Mouse (Mus musculus) liver, embryonic 14.5 days (tissue): ENCODE measurements around the gene Rabgap1l. TPM values are rescaled to one million over a fixed set of nuclear protein-coding genes. Genes with fewer than 3 reads are reported as not detected.

Experiments used
- ATAC-seq: fragments of 200-750 bp; cut with Nextera tagmentation; 2 replicates; pipeline ENCODE4 v1.8.0; 2017; ENCODE audit warnings: moderate number of reproducible peaks, mild to moderate bottlenecking, moderate library complexity; ENCODE audit not compliant: insufficient read depth
- DNase-seq, 3 experiments: peaks; one replicate each; pipeline ENCODE4 v3.0.0-alpha.2; 2012 to 2013; ENCODE audit warnings: low read depth in 3 of 3, low spot score in 3 of 3
- H3K27ac ChIP-seq: fragments of 300-500 bp; sonication (generic); 2 replicates; pipeline ENCODE4 v1.5.1; 2014; ENCODE audit warnings: moderate library complexity, mild to moderate bottlenecking, control low read depth, inconsistent platforms
- H3K27me3 ChIP-seq: fragments of 300-500 bp; sonication (generic); 2 replicates; pipeline ENCODE4 v1.6.1; 2014; ENCODE audit warnings: mild to moderate bottlenecking, low read length, moderate library complexity; ENCODE audit not compliant: control insufficient read depth, insufficient read depth
- H3K36me3 ChIP-seq: fragments of 300-500 bp; sonication (generic); replicated peaks from 2 replicates; pipeline ENCODE4 v1.6.1; 2014; ENCODE audit warnings: low read depth; ENCODE audit not compliant: control insufficient read depth, insufficient read depth
- H3K4me1 ChIP-seq, 2 experiments: fragments of 200-500 bp in 1 of 2; fragments of 300-500 bp in 1 of 2; sonication (generic) in 1 of 2; replicated peaks; 2 replicates each; pipeline ENCODE4 v1.6.1; 2012 to 2014; ENCODE audit warnings: antibody characterized with exemption in 1 of 2, inconsistent platforms in 1 of 2, low read length in 1 of 2; ENCODE audit not compliant: control insufficient read depth in 2 of 2, insufficient read depth in 2 of 2
- H3K4me2 ChIP-seq: fragments of 300-500 bp; sonication (generic); 2 replicates; pipeline ENCODE4 v1.6.1; 2014; ENCODE audit warnings: low read depth, mild to moderate bottlenecking, control low read depth, moderate library complexity
- H3K4me3 ChIP-seq, 2 experiments: fragments of 200-500 bp in 1 of 2; fragments of 300-500 bp in 1 of 2; sonication (generic) in 1 of 2; 2 replicates each; pipeline ENCODE4 v1.5.1; 2012 to 2014; ENCODE audit warnings: low read depth in 2 of 2, low read length in 2 of 2, mild to moderate bottlenecking in 2 of 2, control low read depth in 1 of 2, inconsistent platforms in 1 of 2, moderate library complexity in 1 of 2; ENCODE audit not compliant: insufficient read depth in 1 of 2
- H3K9ac ChIP-seq: fragments of 300-500 bp; sonication (generic); replicated peaks from 2 replicates; pipeline ENCODE4 v1.6.1; 2014; ENCODE audit warnings: mild to moderate bottlenecking, control low read depth, moderate library complexity
- H3K9me3 ChIP-seq: fragments of 300-500 bp; sonication (generic); 2 replicates; pipeline ENCODE4 v1.6.1; 2016; ENCODE audit warnings: low read length, mixed read lengths; ENCODE audit not compliant: control insufficient read depth
- CTCF ChIP-seq: IDR thresholded peaks from 2 replicates; pipeline ENCODE4 v1.5.1; 2016; ENCODE audit warnings: antibody characterized with exemption, low read depth, control low read depth
- EP300 ChIP-seq: IDR thresholded peaks from 2 replicates; pipeline ENCODE4 v1.6.1; 2016; ENCODE audit warnings: antibody characterized with exemption, low read depth
- WGBS: fragments of 180-500 bp; shearing (Covaris S2); extraction: QIAGEN DNeasy Blood & Tissue Kit; methylation state at CpG from one replicate; pipeline ENCODE4 v1.1.7; 2014; ENCODE audit not compliant: insufficient replicate concordance; 5-methylcytosine and 5-hydroxymethylcytosine counted together
- polyA plus RNA-seq, 2 experiments: library from polyadenylated mRNA; depleted of rRNA in 1 of 2; stranded (reverse) in 1 of 2; unstranded in 1 of 2; fragments of >200 nt; fragmentation: Nextera tagmentation in 1 of 2; extraction: Ambion mirVana in 1 of 2; gene quantifications; 2 replicates each; pipeline versions ENCODE4 v1.2.1 to v1.2.3; 2012 to 2014

Rabgap1l gene
- polyA plus RNA-seq, 2 experiments, result 18.7 to 27.5 TPM

DNA sequence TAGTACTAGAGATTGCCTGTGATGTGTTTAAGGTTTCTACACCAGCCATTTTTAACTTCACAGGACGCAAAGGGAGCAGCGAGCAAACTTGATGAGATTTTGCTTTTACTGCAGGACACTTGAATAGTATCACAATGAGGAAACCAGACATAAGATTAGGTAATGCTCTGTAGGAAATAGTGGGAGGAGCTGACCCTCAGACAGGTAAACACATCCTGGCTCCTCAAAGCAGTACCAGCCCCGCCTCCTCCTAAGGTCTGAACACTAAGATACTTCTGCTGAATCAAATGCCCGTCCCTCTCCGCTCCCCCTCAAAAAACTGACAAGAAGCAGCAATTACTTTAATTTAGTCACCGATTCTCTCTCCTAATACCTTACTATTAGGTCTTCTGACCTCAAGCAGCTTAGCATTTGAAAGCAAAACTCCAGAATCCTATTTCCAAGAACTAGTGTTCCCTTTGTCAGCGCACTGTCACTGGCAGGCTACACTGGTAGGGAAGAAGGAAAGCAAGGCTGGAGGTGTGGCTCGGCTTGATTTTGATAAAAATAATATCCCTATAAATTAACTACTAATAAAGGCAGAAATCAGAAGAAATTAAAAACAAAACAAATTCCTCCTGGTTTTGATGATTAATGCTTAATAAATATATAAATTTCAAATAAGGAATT, 474.8 kb downstream of the Rabgap1l start:
- no peak overlapping the region for H3K9ac ChIP-seq
- no peak overlapping the region for H3K27ac ChIP-seq
- TF ChIP-seq CTCF (no peak), EP300 (no peak)
- H3K27me3 ChIP-seq, result no peaks in the 10 kb centered on the region
- H3K36me3 ChIP-seq, result no peaks in the 10 kb centered on the region
- DNase-seq (no peak), ATAC-seq (no peak)
- H3K9me3 ChIP-seq, result no peaks in the 10 kb centered on the region
- no peaks in the 10 kb centered on the region for H3K4me1 ChIP-seq
- no peak overlapping the region for H3K4me2 ChIP-seq
- no peak overlapping the region for H3K4me3 ChIP-seq
- WGBS, result 77% methylated on average over 8 of the region's 8 CpGs

DNA sequence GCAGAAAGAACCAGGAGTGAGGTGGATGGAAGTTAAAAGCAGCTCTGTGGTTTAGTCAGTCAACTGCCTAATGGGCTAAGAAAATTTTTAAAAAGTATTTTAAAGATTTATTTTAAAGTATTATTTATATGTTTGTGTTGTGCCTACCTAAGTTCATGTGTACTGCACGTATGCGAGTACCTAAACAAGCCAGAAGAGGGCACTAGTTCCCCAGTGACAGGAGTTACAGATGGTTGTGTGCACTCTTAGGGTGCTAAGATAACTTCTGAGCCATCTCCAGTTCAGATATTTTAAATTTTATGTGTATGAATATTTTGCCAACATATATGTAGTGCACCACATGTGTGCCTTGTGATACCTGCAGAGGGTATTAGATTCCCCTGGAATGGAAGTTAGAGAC, 476.8 kb downstream of the Rabgap1l start:
- H3K9me3 ChIP-seq, result no peaks in the 10 kb centered on the region
- TF ChIP-seq EP300, result no peak
- peak; percentile 46; the same call in 1 of the 2 replicates for TF ChIP-seq CTCF
- no peaks in the 10 kb centered on the region for H3K36me3 ChIP-seq
- no peak overlapping the region for H3K27ac ChIP-seq
- H3K4me3 ChIP-seq, result no peak overlapping the region
- no peaks in the 10 kb centered on the region for H3K27me3 ChIP-seq
- DNase-seq (no peak), ATAC-seq (no peak)
- H3K4me2 ChIP-seq, result no peak overlapping the region
- H3K9ac ChIP-seq, result no peak overlapping the region
- 88% methylated on average over 2 of the region's 2 CpGs for WGBS
- peaks cover 0 to 2% of the 10 kb centered on the region in 2 experiments; a peak in 1 of 4 replicates for H3K4me1 ChIP-seq

DNA sequence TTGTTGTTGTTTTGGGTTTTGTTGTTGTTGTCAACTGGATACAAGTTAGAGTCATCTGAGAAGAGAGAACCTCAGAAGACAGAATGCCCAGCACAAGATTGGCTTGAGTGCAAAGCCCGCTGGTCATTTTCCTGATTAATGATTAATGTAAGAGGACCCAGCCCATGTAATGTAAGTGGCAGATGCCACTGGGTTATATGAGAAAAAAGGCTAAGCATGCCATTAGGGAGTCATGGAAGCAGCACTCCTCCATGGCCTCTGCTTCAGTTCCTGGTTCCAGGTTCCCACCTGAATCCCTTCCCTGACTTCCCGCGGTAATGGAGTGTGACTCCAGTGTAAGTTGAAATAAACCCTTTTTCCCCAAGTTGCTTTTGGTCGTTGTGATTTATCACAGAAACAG, 480.4 kb downstream of the Rabgap1l start:
- Histone ChIP-seq H3K4me2 (no peak overlapping the region), H3K9me3 (no peaks in the 10 kb centered on the region), H3K27ac (no peak overlapping the region), H3K4me1 (peaks cover 6 to 19% of the 10 kb centered on the region in 2 experiments), H3K9ac (no peak overlapping the region), H3K27me3 (no peaks in the 10 kb centered on the region), H3K36me3 (no peaks in the 10 kb centered on the region), H3K4me3 (no peak overlapping the region)
- no peak for DNase-seq
- no peak for TF ChIP-seq CTCF
- TF ChIP-seq EP300, result no peak
- ATAC-seq, result no peak
- WGBS, result 71% methylated on average over 4 of the region's 4 CpGs

DNA sequence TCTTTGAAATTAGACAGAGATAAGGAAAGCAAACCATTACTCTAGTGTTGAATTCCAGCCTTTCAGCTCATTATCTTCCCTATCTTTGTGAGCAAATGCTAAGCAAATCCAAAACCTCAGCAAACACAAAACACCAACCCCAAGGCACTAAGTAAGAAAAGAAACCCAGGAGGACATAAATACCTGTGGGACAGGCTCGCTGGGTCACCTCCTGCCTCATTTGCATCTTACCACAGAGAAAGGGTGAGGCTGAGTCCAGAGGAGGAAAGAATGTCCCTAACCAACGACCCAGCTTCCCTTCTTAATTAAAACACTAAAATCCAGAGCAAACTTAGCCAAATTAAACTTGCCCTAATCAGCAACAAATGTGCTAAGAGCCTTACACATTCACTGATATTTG, 481.1 kb downstream of the Rabgap1l start:
- Histone ChIP-seq H3K4me3 (no peak overlapping the region), H3K27me3 (no peaks in the 10 kb centered on the region), H3K9ac (no peak overlapping the region), H3K4me1 (peaks cover 12 to 24% of the 10 kb centered on the region in 2 experiments), H3K36me3 (no peaks in the 10 kb centered on the region), H3K27ac (no peak overlapping the region), H3K4me2 (no peak overlapping the region), H3K9me3 (no peaks in the 10 kb centered on the region)
- no peak for DNase-seq
- WGBS, result 17% methylated on average over 2 of the region's 2 CpGs
- no peak for TF ChIP-seq CTCF
- TF ChIP-seq EP300, result no peak
- ATAC-seq, result no peak

DNA sequence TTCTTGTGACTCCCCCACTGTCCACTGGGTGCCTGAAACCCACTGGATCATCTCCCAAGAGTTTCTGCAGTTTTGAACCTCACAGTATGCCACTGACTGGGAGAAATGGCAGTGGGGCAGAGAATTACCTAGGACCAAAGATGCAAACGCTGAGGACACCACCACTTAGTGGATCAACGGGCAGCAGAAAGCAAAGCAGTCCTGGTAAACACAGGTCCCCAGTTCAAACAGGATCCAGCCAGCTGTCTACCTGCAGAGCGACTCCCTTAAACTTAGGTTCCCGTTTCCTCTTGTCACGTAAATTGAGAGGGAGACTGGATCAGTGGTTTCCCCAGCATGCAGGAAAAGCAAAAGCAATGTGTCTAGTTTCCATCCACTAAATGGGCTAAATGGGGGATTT, 483.1 kb downstream of the Rabgap1l start:
- Histone ChIP-seq H3K36me3 (no peaks in the 10 kb centered on the region), H3K4me1 (peaks cover 15 to 33% of the 10 kb centered on the region in 2 experiments), H3K27me3 (no peaks in the 10 kb centered on the region), H3K4me3 (no peak overlapping the region), H3K9me3 (no peaks in the 10 kb centered on the region), H3K4me2 (no peak overlapping the region), H3K9ac (no peak overlapping the region), H3K27ac (no peak overlapping the region)
- TF ChIP-seq CTCF (no peak), EP300 (no peak)
- WGBS, result 50% methylated on average over 5 of the region's 5 CpGs
- DNase-seq (no peak), ATAC-seq (no peak)
